ENCODE assay signal across 21 mouse cellular contexts in genomic region chr19:60465726-60466125, GRCm38 (mm10). TPM values are rescaled to one million over a fixed set of nuclear protein-coding genes. Genes with fewer than 3 reads are reported as not detected.
"Had no signal": no experiment of that assay in that cellular context is flagged by ENCODE, and none has a peak within 500 bp of the region (broad histone marks: within the 10 kb centered on the region; RNA-seq: fewer than 3 reads in every experiment).

No protein-coding gene starts in this region.

- ATAC-seq: midbrain, embryonic 15.5 days had no signal

- H3K4me3 ChIP-seq: layer of hippocampus, adult 2 months; left cerebral cortex, adult 2 months; limb, embryonic 10.5 days; liver, embryonic 15.5 days; midbrain, embryonic 15.5 days; neural tube, embryonic 13.5 days; stomach, embryonic 15.5 days had no signal

- H3K9me3 ChIP-seq: limb, embryonic 10.5 days; liver, embryonic 15.5 days; midbrain, embryonic 15.5 days; neural tube, embryonic 13.5 days; stomach, embryonic 15.5 days had no signal

- H3K4me2 ChIP-seq: liver, embryonic 11.5 days; liver, embryonic 15.5 days; lung, embryonic 14.5 days; midbrain, embryonic 15.5 days; neural tube, embryonic 13.5 days; stomach, embryonic 15.5 days had no signal

- H3K9ac ChIP-seq: liver, embryonic 15.5 days; lung, embryonic 14.5 days; midbrain, embryonic 15.5 days; neural tube, embryonic 13.5 days; stomach, embryonic 15.5 days had no signal

- DNase-seq: kidney, adult 18-20 months; kidney, postnatal 10 days; kidney, postnatal 4 days; lung, embryonic 14.5 days; retina, postnatal 1 day; right cerebral cortex, postnatal 14 days; thymus, adult 2 months; thymus, postnatal 25 days had no signal

- H3K27ac ChIP-seq: layer of hippocampus, adult 2 months; left cerebral cortex, adult 2 months; limb, embryonic 10.5 days; liver, embryonic 15.5 days; midbrain, embryonic 15.5 days; neural tube, embryonic 13.5 days; stomach, embryonic 15.5 days had no signal

- H3K36me3 ChIP-seq: limb, embryonic 10.5 days; liver, embryonic 15.5 days; midbrain, embryonic 15.5 days; neural tube, embryonic 13.5 days; stomach, embryonic 15.5 days had no signal

RNA-seq across cellular contexts. Expression of gene Prlhr, which starts 2.4 kb away (rescaled TPM):
- polyA plus RNA-seq: kidney, embryonic 14.5 days; limb, embryonic 10.5 days; limb, embryonic 14.5 days; liver, embryonic 11.5 days; liver, embryonic 15.5 days; lung, embryonic 14.5 days; neural tube, embryonic 13.5 days; spleen, adult 2 months; stomach, embryonic 15.5 days; testis, adult 2 months; urinary bladder, adult 2 months had no signal
